Mouse (Mus musculus): ENCODE results near the gene Def8. TPM values are rescaled to one million over a fixed set of nuclear protein-coding genes. Genes with fewer than 3 reads are reported as not detected.
"Not testable (repeated sequence)": the region's sequence is repeated elsewhere in the genome, so short reads cannot be mapped to it uniquely, and the experiment has no call there.

Gene Def8
- polyA plus RNA-seq, 1 experiment from 2014 or later: 44.3 TPM

- H3K4me3 ChIP-seq: no peak overlapping the region
- H3K9me3 ChIP-seq: peaks cover 62% of the 10 kb centered on the region
- no peaks in the 10 kb centered on the region for H3K4me1 ChIP-seq (replicated peaks)
- no peaks in the 10 kb centered on the region for H3K27me3 ChIP-seq
- 95% methylated on average over 23 of the region's 23 CpGs for WGBS
- H3K36me3 ChIP-seq: peaks cover 5% of the 10 kb centered on the region; the same call in 1 of the 2 replicates
- no peak overlapping the region for H3K27ac ChIP-seq
- H3K9ac ChIP-seq: no peak overlapping the region
- ATAC-seq (ENCODE audit: low FRiP score): no peak
- H3K4me2 ChIP-seq: no peak overlapping the region
Measured at GRCm38 (mm10) chr8:123428939-123429721, 5.8 kb downstream of the Def8 start.

DNA sequence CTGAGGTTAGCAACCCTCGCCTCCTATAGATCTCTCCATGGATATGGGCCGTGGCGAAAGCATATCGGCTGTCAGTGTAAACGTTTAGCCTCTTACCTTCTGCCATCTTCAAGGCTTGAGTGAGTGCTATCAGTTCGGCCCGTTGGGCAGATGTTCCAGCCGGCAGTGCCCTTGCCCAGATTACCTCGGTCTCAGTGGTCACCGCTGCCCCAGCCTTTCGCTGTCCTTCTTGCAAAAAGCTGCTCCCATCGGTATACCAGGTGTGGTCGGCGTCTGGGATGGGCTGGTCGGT, 6.3 kb downstream of the Def8 start:
- not testable (repeated sequence) for ATAC-seq (ENCODE audit: low FRiP score); H3K4me3 ChIP-seq; H3K27me3 ChIP-seq; H3K4me2 ChIP-seq; H3K4me1 ChIP-seq (replicated peaks); H3K9ac ChIP-seq; H3K36me3 ChIP-seq; H3K27ac ChIP-seq
- WGBS: 97% methylated on average over 15 of the region's 15 CpGs
- peaks cover 64% of the 10 kb centered on the region for H3K9me3 ChIP-seq

DNA sequence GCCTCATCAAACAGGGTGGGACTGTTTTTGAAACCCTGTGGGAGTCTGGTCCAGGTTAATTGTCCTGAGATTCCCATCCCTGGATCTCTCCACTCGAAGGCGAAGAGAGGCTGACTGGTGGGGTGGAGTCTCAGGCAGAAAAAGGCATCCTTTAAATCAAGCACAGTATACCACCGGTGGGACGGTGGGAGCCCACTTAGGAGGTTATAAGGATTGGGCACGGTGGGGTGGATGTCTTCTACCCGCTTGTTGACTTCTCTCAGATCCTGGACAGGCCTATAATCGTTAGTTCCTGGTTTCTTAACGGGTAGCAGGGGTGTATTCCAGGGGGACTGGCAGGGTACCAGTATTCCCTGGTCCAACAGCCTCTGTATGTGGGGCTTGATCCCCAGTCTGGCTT, 7.6 kb downstream of the Def8 start:
- ATAC-seq (ENCODE audit: low FRiP score); H3K27me3 ChIP-seq; H3K9ac ChIP-seq; H3K4me3 ChIP-seq; H3K4me1 ChIP-seq (replicated peaks); H3K4me2 ChIP-seq; H3K27ac ChIP-seq; H3K36me3 ChIP-seq: not testable (repeated sequence)
- H3K9me3 ChIP-seq: peaks cover 64% of the 10 kb centered on the region
- WGBS: 95% methylated on average over 7 of the region's 8 CpGs

GRCm38 (mm10) chr8:123431616-123432365, 8.5 kb downstream of the Def8 start:
- Histone ChIP-seq H3K36me3 (peaks cover 3% of the 10 kb centered on the region; the same call in 1 of the 2 replicates), H3K4me1 (replicated peaks) (no peaks in the 10 kb centered on the region), H3K4me3 (no peak overlapping the region), H3K27ac (no peak overlapping the region), H3K27me3 (no peaks in the 10 kb centered on the region), H3K4me2 (no peak overlapping the region), H3K9ac (no peak overlapping the region), H3K9me3 (peaks cover 59% of the 10 kb centered on the region)
- WGBS: 98% methylated on average over 25 of the region's 25 CpGs
- ATAC-seq (ENCODE audit: low FRiP score): no peak

- no peak for ATAC-seq (ENCODE audit: low FRiP score)
- WGBS: 97% methylated on average over 16 of the region's 16 CpGs
Measured at GRCm38 (mm10) chr8:123432381-123432780, 9.1 kb downstream of the Def8 start.

GRCm38 (mm10) chr8:123433241-123433974, 10.1 kb downstream of the Def8 start:
- not testable (repeated sequence) for H3K36me3 ChIP-seq; ATAC-seq (ENCODE audit: low FRiP score); H3K4me1 ChIP-seq (replicated peaks); H3K27ac ChIP-seq; H3K27me3 ChIP-seq; H3K4me2 ChIP-seq; H3K4me3 ChIP-seq; H3K9ac ChIP-seq
- 98% methylated on average over 47 of the region's 47 CpGs for WGBS
- peaks cover 43% of the 10 kb centered on the region for H3K9me3 ChIP-seq

More at GRCm38 (mm10) chr8:123432381-123432780, 9.1 kb downstream of the Def8 start:
- Histone ChIP-seq H3K9me3 (peaks cover 53% of the 10 kb centered on the region), H3K4me2 (no peak overlapping the region), H3K36me3 (no peaks in the 10 kb centered on the region), H3K27me3 (no peaks in the 10 kb centered on the region), H3K4me1 (replicated peaks) (no peaks in the 10 kb centered on the region), H3K27ac (no peak overlapping the region), H3K9ac (no peak overlapping the region), H3K4me3 (no peak overlapping the region)

GRCm38 (mm10) chr8:123441788-123442187, 18.5 kb downstream of the Def8 start:
- WGBS: 98% methylated on average over 2 of the region's 2 CpGs
- H3K9ac ChIP-seq: no peak overlapping the region
- no peaks in the 10 kb centered on the region for H3K9me3 ChIP-seq
- no peaks in the 10 kb centered on the region for H3K27me3 ChIP-seq
- H3K27ac ChIP-seq: no peak overlapping the region
- H3K4me1 ChIP-seq (replicated peaks): peaks cover 22% of the 10 kb centered on the region
- peaks cover 11% of the 10 kb centered on the region; the same call in 1 of the 2 replicates for H3K36me3 ChIP-seq
- H3K4me2 ChIP-seq: no peak overlapping the region
- no peak overlapping the region for H3K4me3 ChIP-seq
- ATAC-seq (ENCODE audit: low FRiP score): no peak

- Histone ChIP-seq H3K27ac (peak overlapping the region; percentile 89; the same call in 1 of the 2 replicates), H3K27me3 (no peaks in the 10 kb centered on the region), H3K4me2 (peak overlapping the region; percentile 72), H3K4me3 (no peak overlapping the region), H3K9ac (no peak overlapping the region; the same call in 1 of the 2 replicates), H3K4me1 (replicated peaks) (peaks cover 22% of the 10 kb centered on the region), H3K9me3 (no peaks in the 10 kb centered on the region), H3K36me3 (peaks cover 15% of the 10 kb centered on the region; the same call in 1 of the 2 replicates)
- peak; percentile 51 for ATAC-seq (ENCODE audit: low FRiP score)
- WGBS: 80% methylated on average over 5 of the region's 5 CpGs
Measured at GRCm38 (mm10) chr8:123442351-123442750, 19.0 kb downstream of the Def8 start.

GRCm38 (mm10) chr8:123442871-123443575, 19.7 kb downstream of the Def8 start:
- no peaks in the 10 kb centered on the region for H3K9me3 ChIP-seq
- ATAC-seq (ENCODE audit: low FRiP score): peak; percentile 96
- peaks cover 19% of the 10 kb centered on the region; the same call in 1 of the 2 replicates for H3K36me3 ChIP-seq
- H3K27ac ChIP-seq: peak overlapping the region; percentile 89
- H3K4me1 ChIP-seq (replicated peaks): peaks cover 22% of the 10 kb centered on the region
- no peaks in the 10 kb centered on the region for H3K27me3 ChIP-seq
- peak overlapping the region; percentile 91 for H3K9ac ChIP-seq
- peak overlapping the region; percentile 66 for H3K4me3 ChIP-seq
- WGBS: under 1% methylated on average over 41 of the region's 41 CpGs
- H3K4me2 ChIP-seq: peak overlapping the region; percentile 72

GRCm38 (mm10) chr8:123443576-123443921, 20.2 kb downstream of the Def8 start:
- ATAC-seq (ENCODE audit: low FRiP score): no peak
- Histone ChIP-seq H3K4me1 (replicated peaks) (peaks cover 22% of the 10 kb centered on the region), H3K9me3 (no peaks in the 10 kb centered on the region), H3K27ac (peak overlapping the region; percentile 89), H3K4me2 (peak overlapping the region; percentile 72), H3K27me3 (no peaks in the 10 kb centered on the region), H3K36me3 (peaks cover 19% of the 10 kb centered on the region; the same call in 1 of the 2 replicates), H3K9ac (peak overlapping the region; percentile 91), H3K4me3 (peak overlapping the region; percentile 66)
- WGBS: 46% methylated on average over 4 of the region's 4 CpGs

DNA sequence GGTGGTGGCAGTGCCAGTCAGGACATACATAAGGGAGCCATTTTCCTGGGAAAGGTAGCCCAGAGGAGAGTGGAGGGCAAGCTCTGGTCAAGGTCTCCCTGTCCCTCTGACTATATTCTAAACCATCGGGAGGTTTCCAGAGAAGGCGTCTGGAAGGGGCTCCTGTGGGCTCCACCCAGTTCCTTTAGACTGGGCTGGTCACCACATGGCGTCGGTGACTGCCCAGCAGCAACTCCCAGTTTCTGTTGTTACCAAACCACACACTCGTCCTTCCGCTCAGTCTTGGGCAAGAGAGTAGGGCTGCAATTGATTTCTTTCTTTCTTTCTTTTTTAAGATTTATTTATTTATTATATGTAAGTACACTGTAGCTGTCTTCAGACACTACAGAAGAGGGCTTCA, 20.8 kb downstream of the Def8 start:
- H3K4me2 ChIP-seq: peak overlapping the region; percentile 72
- H3K27me3 ChIP-seq: no peaks in the 10 kb centered on the region
- H3K4me1 ChIP-seq (replicated peaks): peaks cover 22% of the 10 kb centered on the region
- H3K9me3 ChIP-seq: no peaks in the 10 kb centered on the region
- WGBS: 88% methylated on average over 6 of the region's 6 CpGs
- no peak overlapping the region for H3K27ac ChIP-seq
- H3K36me3 ChIP-seq: peaks cover 21% of the 10 kb centered on the region
- no peak for ATAC-seq (ENCODE audit: low FRiP score)
- H3K4me3 ChIP-seq: peak overlapping the region; percentile 66
- H3K9ac ChIP-seq: peak overlapping the region; percentile 91; the same call in 1 of the 2 replicates

All from hindbrain, embryonic 13.5 days (tissue).